Mouse (Mus musculus) megakaryocyte, embryonic 14.5 days (primary cell): Measurements from ENCODE around the gene Nfib.

ENCODE experiments used
- FLI1 ChIP-seq: IDR thresholded peaks from 2 replicates; pipeline ENCODE4 v1.6.1; 2012; ENCODE audit warnings: low read length, inconsistent platforms, mixed read lengths
- GATA1 ChIP-seq: IDR thresholded peaks from 3 replicates; pipeline ENCODE4 v1.6.1; 2012; ENCODE audit warnings: mixed read lengths, low read length, inconsistent platforms, borderline replicate concordance

DNA sequence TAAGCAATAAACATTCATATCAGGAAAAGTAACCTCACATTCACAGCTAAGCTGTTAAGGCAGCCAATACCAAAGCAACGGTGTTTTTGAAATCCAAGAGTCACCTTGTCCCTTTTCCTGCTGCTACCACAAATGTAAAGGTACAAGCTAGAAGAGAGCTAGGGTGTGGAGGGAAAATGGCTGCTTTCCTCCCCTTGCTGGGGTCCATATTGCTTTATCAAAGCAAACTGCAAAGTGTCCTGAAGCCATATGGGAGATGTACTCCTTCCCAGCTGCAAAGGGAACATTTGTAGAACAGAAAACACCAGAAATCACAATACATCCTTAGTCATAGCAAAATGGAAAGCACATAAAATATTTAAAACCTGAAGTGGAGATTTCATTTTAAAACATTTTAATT, 456.6 kb downstream of the Nfib start:
- TF ChIP-seq GATA1 (no peak), FLI1 (no peak)
